Mouse (Mus musculus) NIH3T3 (cell line): ENCODE measurements at regions not wholly inside any gene's neighbourhood (a gene's known extent, or its start where the extent isn't known, plus 50 kb on each side); places are given as distances from the start of the nearest gene placed in this dataset.

Source experiments
- DNase-seq: peaks from one replicate; pipeline ENCODE4 v3.0.0-alpha.2; 2012; ENCODE audit warnings: low read depth

DNA sequence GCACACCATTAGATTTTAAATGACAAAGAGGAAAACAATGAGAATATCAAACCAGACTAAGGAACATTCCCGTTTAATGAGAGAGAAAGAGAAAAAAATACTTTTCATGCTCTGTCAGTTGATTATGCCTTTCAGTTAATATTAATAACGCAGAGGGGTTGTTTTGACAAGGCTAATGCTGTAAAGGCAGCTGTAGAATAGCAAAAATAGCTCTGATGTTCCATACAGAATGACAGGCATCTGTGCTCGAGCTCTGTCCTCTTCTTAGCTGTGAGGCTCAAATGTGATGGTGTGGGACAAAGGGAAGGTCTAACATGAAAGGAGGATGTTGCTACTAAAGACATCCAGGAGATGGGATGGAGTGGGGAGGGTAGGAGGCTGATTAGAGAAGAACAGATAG, 87.1 kb upstream of the Fam3c start:
- no peak for DNase-seq

DNA sequence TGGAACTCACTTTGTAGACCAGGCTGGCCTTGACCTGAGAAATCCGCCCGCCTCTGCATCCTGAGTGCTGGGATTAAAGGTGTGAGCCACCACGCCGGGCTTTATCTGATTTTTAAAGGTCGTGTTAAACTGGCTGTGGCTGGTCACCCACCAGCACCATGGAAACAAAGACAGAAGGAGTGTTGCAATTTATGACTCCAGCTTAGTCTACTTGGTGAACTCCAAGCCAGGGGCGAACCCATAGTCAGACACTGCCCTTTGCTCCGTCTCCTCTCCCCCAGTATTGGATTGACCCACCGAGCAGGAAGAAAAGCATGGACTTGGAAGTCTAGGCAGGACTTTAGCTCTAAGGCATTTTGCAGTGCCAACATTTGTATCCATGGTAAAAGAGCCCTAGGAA, 86.5 kb upstream of the Fam3c start:
- DNase-seq, result no peak

DNA sequence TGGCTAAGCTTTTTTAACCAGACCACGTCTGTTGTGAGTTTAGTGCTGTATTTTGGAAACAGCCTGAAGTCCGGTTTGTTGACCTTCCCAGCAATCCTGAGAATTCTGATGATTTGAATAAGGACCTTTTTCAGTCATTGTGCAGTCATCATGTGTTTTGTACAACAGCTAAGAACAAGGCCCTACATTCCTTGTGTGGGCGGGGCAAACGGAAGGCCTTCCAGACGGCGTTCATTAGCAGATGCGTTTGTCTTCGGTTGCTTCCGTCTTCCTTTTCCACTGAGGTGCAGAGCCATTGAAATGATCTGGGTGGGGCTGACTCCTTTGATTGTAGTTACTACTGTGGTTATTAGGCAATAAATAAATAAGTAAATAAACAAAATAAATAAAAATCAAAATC, 83.8 kb upstream of the Fam3c start:
- DNase-seq, result no peak

DNA sequence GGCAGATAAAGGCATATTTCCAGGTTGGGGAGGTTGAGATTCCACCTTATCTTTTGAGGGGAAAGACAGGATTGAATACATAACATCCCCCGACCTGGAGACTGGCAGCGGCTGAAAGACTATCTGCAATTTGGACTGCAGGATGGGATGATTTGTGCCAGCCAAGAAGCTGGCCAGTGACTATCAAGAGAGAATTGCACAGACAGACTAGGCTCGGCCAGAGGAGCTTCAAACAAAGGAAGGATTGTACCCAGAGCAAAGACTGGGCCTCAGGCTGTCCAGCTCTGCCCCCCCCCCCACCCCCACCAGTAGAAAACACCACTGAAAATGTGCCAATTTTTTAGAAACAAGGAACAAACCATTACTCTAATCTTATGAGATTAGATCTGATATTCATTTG, 73.0 kb upstream of the Fam3c start:
- DNase-seq, result peak; percentile 65

DNA sequence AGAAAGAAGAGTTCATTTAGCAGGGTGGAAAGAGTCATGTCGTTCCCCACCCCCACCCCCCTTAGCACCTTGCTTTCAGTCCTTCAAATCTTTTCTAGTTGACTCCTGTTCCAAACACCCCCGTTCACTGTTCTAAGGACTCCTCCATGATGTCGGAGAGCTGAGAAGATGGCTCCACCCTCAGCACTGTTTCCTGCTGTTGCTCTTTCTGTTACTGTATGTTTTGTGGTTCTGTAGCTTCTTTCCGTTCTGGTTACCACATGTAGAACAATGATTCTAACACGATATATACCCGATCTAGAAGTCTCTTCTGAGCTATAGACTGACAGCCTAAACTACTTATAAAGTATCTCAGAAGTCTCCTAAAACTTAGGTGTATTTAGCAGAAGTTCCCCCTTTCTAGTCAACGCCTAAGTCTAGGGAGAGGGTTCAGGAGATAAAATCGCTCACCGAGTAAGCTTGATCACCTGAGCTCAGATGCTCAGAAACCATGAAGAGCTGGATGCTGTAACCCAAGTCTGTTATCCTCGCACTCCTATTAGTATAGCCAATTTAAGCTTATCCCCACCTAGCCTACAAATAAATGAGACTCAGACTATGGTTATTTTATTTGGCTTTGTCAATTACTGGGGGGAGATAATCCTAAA, 68.2 kb upstream of the Fam3c start:
- no peak for DNase-seq

DNA sequence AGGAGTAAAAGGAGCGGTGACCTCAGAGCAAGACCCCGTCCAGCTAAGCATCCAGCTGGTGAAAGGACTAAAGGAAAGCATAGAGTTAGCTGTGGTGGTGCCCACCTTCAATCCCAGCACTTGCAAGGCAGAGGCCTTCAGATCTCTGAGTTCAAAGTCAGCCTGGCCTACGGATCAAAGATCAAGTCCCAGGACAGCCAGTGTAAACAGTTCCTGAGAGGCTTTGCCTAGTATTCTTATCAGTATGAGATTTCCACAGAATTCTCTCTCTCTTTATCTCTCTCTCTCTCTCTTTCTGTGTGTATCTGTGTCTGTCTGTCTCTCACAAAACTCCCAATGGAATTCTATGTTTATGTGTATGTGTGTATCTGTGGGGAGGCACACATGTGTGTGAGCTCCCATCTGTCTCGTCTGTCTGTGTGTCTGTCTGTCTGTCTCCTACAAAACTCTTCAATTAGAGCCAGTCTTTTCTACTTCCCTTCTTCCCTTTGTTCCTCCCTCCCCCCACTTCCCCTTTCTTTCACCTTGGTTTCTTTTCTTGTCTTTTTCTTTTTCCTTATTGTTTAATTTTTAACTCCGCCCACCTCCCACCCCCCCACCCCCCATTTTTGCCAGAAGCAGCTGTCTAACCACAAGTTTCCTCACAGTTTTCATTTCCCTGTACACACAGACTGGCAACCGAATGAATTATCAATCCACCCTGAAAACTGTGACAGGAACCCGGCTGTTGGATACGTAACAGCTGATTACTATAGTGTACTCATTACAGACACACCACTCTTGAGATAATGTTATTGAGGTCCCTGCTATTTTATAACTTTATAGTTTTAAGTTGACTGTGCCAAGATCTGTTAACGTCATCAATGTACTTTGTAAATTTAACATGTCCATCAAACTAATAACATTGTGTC, 67.3 kb upstream of the Fam3c start:
- DNase-seq, result no peak

DNA sequence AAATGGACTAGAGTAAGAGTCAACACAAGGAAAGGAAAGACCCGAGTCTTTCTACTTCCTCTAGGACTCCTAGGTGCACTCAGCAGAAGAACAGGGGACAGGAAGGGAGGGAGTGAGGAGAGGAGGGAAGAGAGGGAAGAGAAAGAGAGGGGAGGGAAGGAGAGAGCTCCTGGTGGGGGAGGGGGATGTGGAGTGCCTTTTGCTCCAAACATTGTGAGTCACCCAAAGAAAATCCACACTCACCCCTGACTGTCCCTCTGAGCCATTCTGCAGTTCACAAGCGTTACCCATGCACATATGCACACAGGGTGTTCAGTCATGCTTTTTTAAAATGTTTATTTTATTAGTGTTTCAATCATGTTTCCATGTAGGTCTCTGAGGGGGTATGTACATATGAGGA, 65.5 kb upstream of the Fam3c start:
- peak; percentile 85 for DNase-seq

DNA sequence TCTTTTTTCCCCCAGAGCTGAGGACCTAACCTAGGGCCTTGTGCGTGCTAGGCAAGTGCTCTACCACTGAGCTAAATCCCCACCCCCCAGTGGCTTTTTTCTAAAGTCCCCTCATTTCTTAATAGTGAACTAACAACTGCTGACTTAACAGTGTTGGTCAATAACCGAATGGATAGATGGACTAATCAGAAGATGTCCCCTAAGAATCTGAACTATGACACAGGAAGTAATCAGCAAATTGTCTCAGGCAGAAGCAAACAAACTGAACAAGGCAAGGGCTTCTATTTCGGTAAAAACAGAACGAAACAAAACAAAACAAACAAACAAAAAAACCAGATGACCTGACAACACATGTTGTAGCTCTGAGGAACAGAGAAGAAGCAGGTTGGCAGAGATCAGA, 62.2 kb upstream of the Fam3c start:
- no peak for DNase-seq

DNA sequence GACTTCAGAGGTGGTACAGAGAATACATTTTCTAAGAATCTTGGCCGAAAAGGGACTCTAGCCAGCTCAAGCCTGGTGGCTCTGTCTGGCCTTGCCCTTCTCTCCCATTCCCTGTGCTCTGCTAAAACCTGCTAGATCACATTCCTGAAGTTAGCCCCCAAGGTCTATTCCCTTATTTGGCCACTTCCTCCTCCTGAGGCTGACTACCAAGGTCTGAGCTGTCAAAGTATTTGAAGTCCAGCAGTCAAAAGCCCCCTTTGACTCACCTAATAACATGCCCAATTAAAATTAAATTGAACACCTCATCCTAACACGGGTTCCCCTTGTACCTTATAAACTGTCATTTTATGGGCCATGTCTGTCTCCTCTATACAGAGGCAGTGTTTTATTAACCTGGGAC, 61.1 kb upstream of the Fam3c start:
- DNase-seq, result no peak

DNA sequence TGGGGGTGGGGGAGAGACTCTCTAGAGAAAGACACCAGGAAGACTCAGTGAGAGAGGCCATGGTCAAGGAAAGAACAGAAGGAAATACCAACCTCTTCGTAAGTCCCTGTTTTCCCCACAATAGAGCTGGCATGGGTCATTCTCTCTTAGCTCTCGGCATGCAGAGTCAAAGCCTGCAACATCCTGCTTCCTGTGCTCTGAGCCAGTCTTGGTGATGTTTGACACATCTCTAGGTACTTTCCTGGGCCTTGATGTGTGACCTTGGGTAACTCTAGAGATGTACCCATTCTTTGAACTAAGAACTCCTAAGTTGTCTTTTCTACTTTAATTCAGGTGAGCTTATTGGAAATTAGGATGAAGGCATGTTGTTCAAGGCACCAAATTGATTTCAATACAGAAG, 55.8 kb upstream of the Fam3c start:
- no peak for DNase-seq

DNA sequence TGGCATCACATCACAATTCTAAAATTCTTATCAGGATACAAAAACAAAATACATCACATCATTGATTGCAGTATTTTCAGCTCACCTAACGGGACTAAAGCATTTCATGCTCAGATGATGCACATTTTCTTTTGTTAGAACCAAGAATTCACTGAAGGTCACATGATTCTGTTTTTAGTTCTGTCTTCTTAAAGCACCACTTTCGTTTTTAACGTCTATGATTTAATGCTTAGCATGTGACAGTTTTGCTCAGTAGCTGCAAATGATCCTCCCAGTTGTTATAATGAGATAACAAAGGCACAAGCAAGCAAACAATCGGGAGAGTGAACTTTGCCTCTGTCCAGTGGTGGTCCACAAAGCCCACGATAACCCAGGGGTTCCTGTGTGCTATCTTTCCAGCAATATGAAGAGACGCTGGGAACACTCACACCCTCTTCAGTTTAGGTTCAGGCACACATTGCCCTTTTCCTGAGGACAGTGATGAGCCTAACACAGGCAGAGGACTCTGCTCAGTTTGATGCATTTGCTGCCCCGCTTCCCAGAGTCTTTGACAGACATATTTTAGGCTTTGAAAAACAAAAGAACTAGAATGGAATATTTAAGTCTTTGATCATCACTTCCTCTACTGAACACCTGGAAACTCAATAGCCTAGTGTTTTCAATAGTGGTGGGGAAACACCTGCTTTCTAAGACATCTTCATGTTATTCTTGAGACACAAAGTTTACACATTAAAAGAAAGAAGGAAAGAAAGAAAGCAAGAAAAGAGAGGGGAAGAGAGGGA, 53.0 kb upstream of the Fam3c start:
- DNase-seq, result no peak
